Mouse (Mus musculus) kidney, embryonic 15.5 days (tissue): ENCODE measurements at regions not wholly inside any gene's neighbourhood (a gene's known extent, or its start where the extent isn't known, plus 50 kb on each side); places are given as distances from the start of the nearest gene placed in this dataset.

ENCODE experiments used
- ATAC-seq: fragments of 200-750 bp; cut with Nextera tagmentation; replicated peaks from 2 replicates; pipeline ENCODE4 v1.8.0; 2017; ENCODE audit warnings: moderate TSS enrichment; ENCODE audit not compliant: low FRiP score
- H3K27ac ChIP-seq: fragments of 300-500 bp; sonication (generic); 2 replicates; pipeline ENCODE4 v1.5.1; 2015; ENCODE audit warnings: mild to moderate bottlenecking, inconsistent platforms
- H3K27me3 ChIP-seq: fragments of 300-500 bp; sonication (generic); 2 replicates; pipeline ENCODE4 v1.6.1; 2015; ENCODE audit warnings: inconsistent platforms
- H3K36me3 ChIP-seq: fragments of 300-500 bp; sonication (generic); 2 replicates; pipeline ENCODE4 v1.6.1; 2015; ENCODE audit warnings: inconsistent platforms
- H3K4me1 ChIP-seq: fragments of 300-500 bp; sonication (generic); 2 replicates; pipeline ENCODE4 v1.6.1; 2015; ENCODE audit warnings: inconsistent platforms
- H3K4me2 ChIP-seq: fragments of 300-500 bp; sonication (generic); 2 replicates; pipeline ENCODE4 v1.6.1; 2015; ENCODE audit warnings: moderate library complexity, mild to moderate bottlenecking, inconsistent platforms
- H3K4me3 ChIP-seq: fragments of 300-500 bp; sonication (generic); replicated peaks from 2 replicates; pipeline ENCODE4 v1.5.1; 2015; ENCODE audit warnings: mild to moderate bottlenecking, inconsistent platforms
- H3K9ac ChIP-seq: fragments of 300-500 bp; sonication (generic); 2 replicates; pipeline ENCODE4 v1.6.1; 2015; ENCODE audit warnings: mild to moderate bottlenecking, inconsistent platforms
- H3K9me3 ChIP-seq: fragments of 300-500 bp; sonication (generic); replicated peaks from 2 replicates; pipeline ENCODE4 v1.6.1; 2016; ENCODE audit warnings: inconsistent platforms
- WGBS: fragments of 180-500 bp; shearing (Covaris S2); methylation state at CpG from one replicate; pipeline ENCODE4 v1.1.7; 2015; ENCODE audit warnings: mixed read lengths; 5-methylcytosine and 5-hydroxymethylcytosine counted together

GRCm38 (mm10) chr9:122064937-122065673 is 52.0 kb upstream of the Snrk start:
- Histone ChIP-seq H3K36me3 (no peaks in the 10 kb centered on the region), H3K27ac (peak overlapping the region; percentile 65), H3K9me3 (no peaks in the 10 kb centered on the region), H3K4me3 (no peak overlapping the region), H3K9ac (no peak overlapping the region), H3K27me3 (no peaks in the 10 kb centered on the region), H3K4me2 (no peak overlapping the region), H3K4me1 (peaks cover 16% of the 10 kb centered on the region)
- ATAC-seq, result peak; percentile 85
- 38% methylated on average over 13 of the region's 13 CpGs for WGBS

- Histone ChIP-seq H3K4me3 (no peak overlapping the region), H3K4me2 (no peak overlapping the region), H3K27ac (no peak overlapping the region), H3K9me3 (no peaks in the 10 kb centered on the region), H3K27me3 (no peaks in the 10 kb centered on the region), H3K36me3 (no peaks in the 10 kb centered on the region), H3K9ac (no peak overlapping the region), H3K4me1 (peaks cover 9% of the 10 kb centered on the region)
- ATAC-seq, result no peak
- WGBS, result 42% methylated on average over 5 of the region's 5 CpGs
These were observed 59.1 kb upstream of the Pomgnt2 start for GRCm38 (mm10) chr9:122055820-122056550.

- Histone ChIP-seq H3K4me3 (no peak overlapping the region), H3K9ac (no peak overlapping the region), H3K27me3 (no peaks in the 10 kb centered on the region), H3K4me1 (peaks cover 2% of the 10 kb centered on the region), H3K4me2 (no peak overlapping the region), H3K9me3 (no peaks in the 10 kb centered on the region), H3K36me3 (no peaks in the 10 kb centered on the region), H3K27ac (no peak overlapping the region)
- ATAC-seq, result no peak
- 55% methylated on average over 7 of the region's 7 CpGs for WGBS
These were observed 54.8 kb upstream of the Pomgnt2 start for GRCm38 (mm10) chr9:122051716-122052115.

- Histone ChIP-seq H3K27me3 (no peaks in the 10 kb centered on the region), H3K9me3 (no peaks in the 10 kb centered on the region), H3K36me3 (no peaks in the 10 kb centered on the region), H3K4me2 (no peak overlapping the region), H3K4me3 (no peak overlapping the region), H3K4me1 (no peaks in the 10 kb centered on the region), H3K9ac (no peak overlapping the region), H3K27ac (0 out of 2 replicates have a peak overlapping the region, but pooled peaks have one; percentile 5)
- WGBS, result 42% methylated on average over 6 of the region's 6 CpGs
- ATAC-seq, result no peak
These were observed 54.2 kb upstream of the Pomgnt2 start for GRCm38 (mm10) chr9:122051096-122051495.

GRCm38 (mm10) chr9:122048999-122049398 is 52.1 kb upstream of the Pomgnt2 start:
- H3K4me3 ChIP-seq, result no peak overlapping the region
- no peak for ATAC-seq
- no peaks in the 10 kb centered on the region for H3K36me3 ChIP-seq
- no peaks in the 10 kb centered on the region for H3K9me3 ChIP-seq
- H3K9ac ChIP-seq, result no peak overlapping the region
- 57% methylated on average over 5 of the region's 5 CpGs for WGBS
- no peak overlapping the region for H3K27ac ChIP-seq
- no peaks in the 10 kb centered on the region for H3K27me3 ChIP-seq
- H3K4me2 ChIP-seq, result no peak overlapping the region
- H3K4me1 ChIP-seq, result no peaks in the 10 kb centered on the region

- Histone ChIP-seq H3K9me3 (no peaks in the 10 kb centered on the region), H3K9ac (no peak overlapping the region), H3K4me2 (no peak overlapping the region), H3K4me1 (no peaks in the 10 kb centered on the region), H3K4me3 (no peak overlapping the region), H3K27me3 (no peaks in the 10 kb centered on the region), H3K27ac (no peak overlapping the region), H3K36me3 (no peaks in the 10 kb centered on the region)
- 53% methylated on average over 8 of the region's 8 CpGs for WGBS
- ATAC-seq, result no peak
These were observed 51.2 kb upstream of the Pomgnt2 start for GRCm38 (mm10) chr9:122047962-122048625.
